Mouse (Mus musculus) lung, adult 2 months (tissue): ENCODE measurements around the gene Gm28557. TPM values are rescaled to one million over a fixed set of nuclear protein-coding genes. Genes with fewer than 3 reads are reported as not detected.

Experiments
- DNase-seq: peaks from one replicate; pipeline ENCODE4 v3.0.0; 2022
- H3K4me1 ChIP-seq: fragments of 200-500 bp; 2 replicates; pipeline ENCODE4 v1.6.1; 2011; ENCODE audit warnings: low read length; ENCODE audit not compliant: control insufficient read depth, insufficient read depth
- H3K4me3 ChIP-seq: fragments of 200-500 bp; replicated peaks from 2 replicates; pipeline ENCODE3; 2011; ENCODE audit warnings: low read depth, mild to moderate bottlenecking, control low read depth, low read length; ENCODE audit errors: extremely low read depth
- POLR2A ChIP-seq: fragments of 200-500 bp; IDR thresholded peaks from 2 replicates; pipeline ENCODE4 v1.6.1; 2011; ENCODE audit warnings: low read depth, mild to moderate bottlenecking, control low read depth, low read length, borderline replicate concordance; ENCODE audit errors: extremely low read depth
- WGBS: fragments of 180-500 bp; shearing (Covaris S2); methylation state at CpG from one replicate; pipeline ENCODE4 v1.1.7; 2018; 5-methylcytosine and 5-hydroxymethylcytosine counted together
- polyA plus RNA-seq: library from polyadenylated mRNA; depleted of rRNA; stranded (reverse); fragments of >200 nt; gene quantifications from 2 replicates; pipeline ENCODE4 v1.2.3, GENCODE M21; 2012; rRNA removed

Gm28557 gene
- polyA plus RNA-seq, 1 experiment, result 3.1 TPM

GRCm38 (mm10) chr13:67060161-67060785, 48.1 kb downstream of the Gm28557 start:
- Histone ChIP-seq H3K4me3 (peak overlapping the region; percentile 99), H3K4me1 (peaks cover 5% of the 10 kb centered on the region)
- DNase-seq, result peak; percentile 8
- TF ChIP-seq POLR2A, result no peak
- WGBS, result 2% methylated on average over 12 of the region's 12 CpGs

Other genes starting within 250 kb of the Gm28557 start
- gene Gm10767, start 203.7 kb downstream of the Gm28557 start, polyA plus RNA-seq, result 0.07 and 0.32 TPM in 2 replicates
- 0.22 and 0.49 TPM in 2 replicates for gene Zfp712, start 47.4 kb downstream of the Gm28557 start, polyA plus RNA-seq
- 0.10 and 0.14 TPM in 2 replicates for gene Zfp708, start 10.6 kb downstream of the Gm28557 start, polyA plus RNA-seq
- gene Rslcan18, start 7.7 kb upstream of the Gm28557 start, polyA plus RNA-seq, result 0.05 and 0.12 TPM in 2 replicates
- gene Zfp759, start 13.1 kb upstream of the Gm28557 start, polyA plus RNA-seq, result 0.11 and 0.21 TPM in 2 replicates
- gene Rsl1, start 64.6 kb upstream of the Gm28557 start, polyA plus RNA-seq, result 0.37 and 2.2 TPM in 2 replicates
- gene Zfp455, start 85.9 kb upstream of the Gm28557 start, polyA plus RNA-seq, result 0.28 and 0.45 TPM in 2 replicates
- 0.38 and 0.83 TPM in 2 replicates for gene Zfp458, start 169.9 kb upstream of the Gm28557 start, polyA plus RNA-seq
- 0.69 and 0.95 TPM in 2 replicates for gene Zfp457, start 197.9 kb upstream of the Gm28557 start, polyA plus RNA-seq
- gene Zfp595, start 224.0 kb upstream of the Gm28557 start, polyA plus RNA-seq, result 0.65 and 1.1 TPM in 2 replicates